Mouse (Mus musculus) kidney, adult 2 months (tissue): ENCODE results near the gene Pank3.

ENCODE experiments used
- CTCF ChIP-seq: fragments of 200-500 bp; conservative IDR thresholded peaks from 2 replicates; pipeline ENCODE4 v1.5.1; 2011; ENCODE audit warnings: low read depth, mild to moderate bottlenecking, control low read depth, low read length, moderate library complexity, mixed read lengths; ENCODE audit not compliant: insufficient read depth, insufficient read length
- POLR2A ChIP-seq: fragments of 200-500 bp; IDR thresholded peaks from one replicate; pipeline ENCODE4 v1.6.1; 2011; ENCODE audit warnings: low read depth, low read length, control low read depth

DNA sequence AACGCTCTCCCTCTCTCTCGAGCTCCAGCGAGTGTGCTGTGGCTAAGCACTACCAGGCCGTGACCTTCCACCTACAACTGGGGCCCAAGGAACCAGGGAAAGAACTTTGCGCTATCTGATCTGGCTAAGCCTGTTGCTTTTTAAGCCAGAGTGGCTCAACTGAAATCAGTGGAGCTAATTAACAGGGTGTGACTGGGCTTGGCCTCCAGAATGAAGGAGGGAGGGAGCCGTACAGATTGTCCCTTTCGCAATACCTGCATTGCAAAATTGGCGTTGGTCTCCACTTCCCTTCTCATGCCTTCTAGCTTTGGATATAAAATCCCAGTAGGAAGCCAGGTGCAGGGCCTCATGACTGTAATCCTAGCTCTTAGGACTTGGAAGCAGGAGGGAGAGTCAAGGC lies 18.7 kb upstream of the Pank3 start:
- TF ChIP-seq POLR2A, result no peak
- TF ChIP-seq CTCF, result no peak
